Mouse (Mus musculus) myocyte (in vitro differentiated cells): Measurements from ENCODE around the gene Fcgr4.

Source experiments
- CEBPB ChIP-seq: IDR thresholded peaks from 2 replicates; pipeline ENCODE4 v1.6.1; 2011; ENCODE audit warnings: mild to moderate bottlenecking, moderate library complexity; ENCODE audit not compliant: poor library complexity, insufficient read depth, severe bottlenecking
- E2F4 ChIP-seq: IDR thresholded peaks from one replicate; pipeline ENCODE4 v1.6.1; 2011; ENCODE audit warnings: mild to moderate bottlenecking, control low read depth, moderate library complexity; ENCODE audit not compliant: insufficient read depth
- MAX ChIP-seq: IDR thresholded peaks from one replicate; pipeline ENCODE4 v1.6.1; 2011; ENCODE audit warnings: low read depth, mild to moderate bottlenecking, control low read depth
- MYOD1 ChIP-seq, 3 experiments: IDR thresholded peaks; one replicate each; pipeline ENCODE4 v1.6.1; 2011; ENCODE audit warnings: control low read depth in 2 of 3, low read depth in 2 of 3, mild to moderate bottlenecking in 2 of 3, moderate library complexity in 1 of 3; ENCODE audit not compliant: insufficient read length in 2 of 3, control insufficient read depth in 1 of 3
- MYOG ChIP-seq, 3 experiments: IDR thresholded peaks; one replicate each; pipeline ENCODE4 v1.6.1; 2011; ENCODE audit warnings: control low read depth in 2 of 3, low read depth in 2 of 3, mild to moderate bottlenecking in 2 of 3; ENCODE audit not compliant: insufficient read length in 2 of 3, control insufficient read depth in 1 of 3, insufficient read depth in 1 of 3
- POLR2A ChIP-seq: IDR thresholded peaks from one replicate; pipeline ENCODE4 v1.6.1; 2011; ENCODE audit warnings: low read depth, mild to moderate bottlenecking, control low read depth, moderate library complexity; ENCODE audit not compliant: insufficient read length
- POLR2AphosphoS2 ChIP-seq: IDR thresholded peaks from one replicate; pipeline ENCODE4 v1.6.1; 2011; ENCODE audit warnings: low read depth, control low read depth; ENCODE audit not compliant: insufficient read length
- TCF12 ChIP-seq: IDR thresholded peaks from one replicate; pipeline ENCODE4 v1.6.1; 2011; ENCODE audit warnings: mild to moderate bottlenecking, control low read depth; ENCODE audit not compliant: poor library complexity, insufficient read depth, severe bottlenecking
- TCF3 ChIP-seq: IDR thresholded peaks from one replicate; pipeline ENCODE4 v1.6.1; 2011; ENCODE audit warnings: low read depth, control low read depth; ENCODE audit not compliant: insufficient read length
- USF1 ChIP-seq: IDR thresholded peaks from one replicate; pipeline ENCODE4 v1.6.1; 2011; ENCODE audit warnings: low read depth, mild to moderate bottlenecking, control low read depth, moderate library complexity

- TF ChIP-seq POLR2A (no peak), MAX (no peak), TCF12 (no peak), E2F4 (no peak), TCF3 (no peak), MYOD1 (IDR thresholded peaks at IDR 0.05; ENCODE audit: control insufficient read depth in 1 of 3, insufficient read length in 2 of 3, low read depth in 2 of 3) (no peak), CEBPB (no peak), USF1 (no peak), MYOG (IDR thresholded peaks at IDR 0.05; ENCODE audit: control insufficient read depth in 1 of 3, insufficient read depth in 1 of 3, insufficient read length in 2 of 3, low read depth in 2 of 3) (no peak), POLR2AphosphoS2 (no peak)
These were observed 1.1 kb upstream of the Fcgr4 start for GRCm38 (mm10) chr1:171017468-171018158.
